Mouse (Mus musculus): ENCODE measurements around the gene Psmd8. TPM values are rescaled to one million over a fixed set of nuclear protein-coding genes. Genes with fewer than 3 reads are reported as not detected.
"Not testable (repeated sequence)": the region's sequence is repeated elsewhere in the genome, so short reads cannot be mapped to it uniquely, and the experiment has no call there.

Psmd8 gene
- polyA plus RNA-seq, 1 experiment = 170 TPM

- no peak for TF ChIP-seq POLR2A (IDR thresholded peaks at IDR 0.05; ENCODE audit: borderline replicate concordance, control insufficient read depth, low read depth, low read length)
- TF ChIP-seq CTCF (IDR thresholded peaks at IDR 0.05; ENCODE audit: control insufficient read depth, insufficient read depth, low read length) = no peak
- 79% methylated on average over 10 of the region's 10 CpGs for WGBS
- H3K4me3 ChIP-seq (replicated peaks; ENCODE audit: control insufficient read depth, low read depth, low read length) = no peak overlapping the region
- no peaks in the 10 kb centered on the region for H3K4me1 ChIP-seq (ENCODE audit: control insufficient read depth, insufficient read depth, low read length)
- no peak overlapping the region for H3K27ac ChIP-seq (ENCODE audit: control insufficient read depth, insufficient read depth, low read depth, low read length, poor library complexity)
Observed at GRCm38 (mm10) chr7:29151486-29151885, 29.0 kb downstream of the Psmd8 start.

- WGBS = 87% methylated on average over 15 of the region's 15 CpGs
- H3K27ac ChIP-seq (ENCODE audit: control insufficient read depth, insufficient read depth, low read depth, low read length, poor library complexity) = no peak overlapping the region
- peaks cover 4% of the 10 kb centered on the region; the same call in 1 of the 2 replicates for H3K4me1 ChIP-seq (ENCODE audit: control insufficient read depth, insufficient read depth, low read length)
- H3K4me3 ChIP-seq (replicated peaks; ENCODE audit: control insufficient read depth, low read depth, low read length) = no peak overlapping the region
- TF ChIP-seq POLR2A (IDR thresholded peaks at IDR 0.05; ENCODE audit: borderline replicate concordance, control insufficient read depth, low read depth, low read length) (no peak), CTCF (IDR thresholded peaks at IDR 0.05; ENCODE audit: control insufficient read depth, insufficient read depth, low read length) (no peak)
Observed at GRCm38 (mm10) chr7:29148771-29149170, 31.7 kb downstream of the Psmd8 start.

- Histone ChIP-seq H3K27ac (ENCODE audit: control insufficient read depth, insufficient read depth, low read depth, low read length, poor library complexity) (no peak overlapping the region), H3K4me1 (ENCODE audit: control insufficient read depth, insufficient read depth, low read length) (peaks cover 5% of the 10 kb centered on the region; the same call in 1 of the 2 replicates), H3K4me3 (replicated peaks; ENCODE audit: control insufficient read depth, low read depth, low read length) (no peak overlapping the region)
- WGBS = 84% methylated on average over 7 of the region's 7 CpGs
- no peak for TF ChIP-seq CTCF (IDR thresholded peaks at IDR 0.05; ENCODE audit: control insufficient read depth, insufficient read depth, low read length)
- no peak for TF ChIP-seq POLR2A (IDR thresholded peaks at IDR 0.05; ENCODE audit: borderline replicate concordance, control insufficient read depth, low read depth, low read length)
Observed at GRCm38 (mm10) chr7:29146625-29147367, 33.7 kb downstream of the Psmd8 start.

- no peak overlapping the region for H3K4me3 ChIP-seq (replicated peaks; ENCODE audit: control insufficient read depth, low read depth, low read length)
- peaks cover 5% of the 10 kb centered on the region; the same call in 1 of the 2 replicates for H3K4me1 ChIP-seq (ENCODE audit: control insufficient read depth, insufficient read depth, low read length)
- TF ChIP-seq CTCF (IDR thresholded peaks at IDR 0.05; ENCODE audit: control insufficient read depth, insufficient read depth, low read length) (no peak), POLR2A (IDR thresholded peaks at IDR 0.05; ENCODE audit: borderline replicate concordance, control insufficient read depth, low read depth, low read length) (no peak)
- H3K27ac ChIP-seq (ENCODE audit: control insufficient read depth, insufficient read depth, low read depth, low read length, poor library complexity) = no peak overlapping the region; the same call in 1 of the 2 replicates
- WGBS = 51% methylated on average over 4 of the region's 4 CpGs
Observed at GRCm38 (mm10) chr7:29144006-29144405, 36.5 kb downstream of the Psmd8 start.

- H3K27ac ChIP-seq (ENCODE audit: control insufficient read depth, insufficient read depth, low read depth, low read length, poor library complexity) = no peak overlapping the region
- H3K4me1 ChIP-seq (ENCODE audit: control insufficient read depth, insufficient read depth, low read length) = peaks cover 9% of the 10 kb centered on the region
- WGBS = 47% methylated on average over 8 of the region's 8 CpGs
Observed at GRCm38 (mm10) chr7:29141416-29141815, 39.1 kb downstream of the Psmd8 start.

GRCm38 (mm10) chr7:29139237-29139636 lies 41.3 kb downstream of the Psmd8 start:
- not testable (repeated sequence) for H3K4me3 ChIP-seq (replicated peaks; ENCODE audit: control insufficient read depth, low read depth, low read length); H3K27ac ChIP-seq (ENCODE audit: control insufficient read depth, insufficient read depth, low read depth, low read length, poor library complexity); H3K4me1 ChIP-seq (ENCODE audit: control insufficient read depth, insufficient read depth, low read length)
- 73% methylated on average over 3 of the region's 4 CpGs for WGBS

More at GRCm38 (mm10) chr7:29141416-29141815, 39.1 kb downstream of the Psmd8 start:
- no peak overlapping the region for H3K4me3 ChIP-seq (replicated peaks; ENCODE audit: control insufficient read depth, low read depth, low read length)
- TF ChIP-seq CTCF (IDR thresholded peaks at IDR 0.05; ENCODE audit: control insufficient read depth, insufficient read depth, low read length) (no peak), POLR2A (IDR thresholded peaks at IDR 0.05; ENCODE audit: borderline replicate concordance, control insufficient read depth, low read depth, low read length) (no peak)

GRCm38 (mm10) chr7:29137429-29137828 lies 43.1 kb downstream of the Psmd8 start:
- 82% methylated on average over 16 of the region's 16 CpGs for whole genome bisulfite sequencing
- H3K4me1 ChIP-seq (ENCODE audit: control insufficient read depth, insufficient read depth, low read length) = peaks cover 4% of the 10 kb centered on the region

GRCm38 (mm10) chr7:29134693-29135386 lies 45.7 kb downstream of the Psmd8 start, which contains the start of gene Rasgrp4:
TSS of gene Rasgrp4 (plus strand) at chr7:29134851.
- peak within 1 kb of the TSS; percentile 68 for H3K27ac ChIP-seq (ENCODE audit: control insufficient read depth, insufficient read depth, low read depth, low read length, poor library complexity)
- 4% methylated on average over 18 of the region's 20 CpGs for WGBS
- H3K4me1 ChIP-seq (ENCODE audit: control insufficient read depth, insufficient read depth, low read length) = peaks cover 4% of the 10 kb centered on the region
- H3K4me3 ChIP-seq (replicated peaks; ENCODE audit: control insufficient read depth, low read depth, low read length) = peak within 1 kb of the TSS; percentile 64
- TF ChIP-seq CTCF (IDR thresholded peaks at IDR 0.05; ENCODE audit: control insufficient read depth, insufficient read depth, low read length) = no peak
- TF ChIP-seq POLR2A (IDR thresholded peaks at IDR 0.05; ENCODE audit: borderline replicate concordance, control insufficient read depth, low read depth, low read length) = no peak

More at GRCm38 (mm10) chr7:29137429-29137828, 43.1 kb downstream of the Psmd8 start:
- H3K27ac ChIP-seq (ENCODE audit: control insufficient read depth, insufficient read depth, low read depth, low read length, poor library complexity) = no peak overlapping the region
- TF ChIP-seq CTCF (IDR thresholded peaks at IDR 0.05; ENCODE audit: control insufficient read depth, insufficient read depth, low read length) = no peak
- no peak for TF ChIP-seq POLR2A (IDR thresholded peaks at IDR 0.05; ENCODE audit: borderline replicate concordance, control insufficient read depth, low read depth, low read length)
- H3K4me3 ChIP-seq (replicated peaks; ENCODE audit: control insufficient read depth, low read depth, low read length) = no peak overlapping the region
